Mouse (Mus musculus): ENCODE data around the gene Plin4. TPM values are rescaled to one million over a fixed set of nuclear protein-coding genes. Genes with fewer than 3 reads are reported as not detected.
A peak's percentile ranks its signal among the peaks of the same experiment; 100 is the strongest.

Gene Plin4
- polyA plus RNA-seq, 1 experiment from 2014 or later: 0.10 TPM

DNA sequence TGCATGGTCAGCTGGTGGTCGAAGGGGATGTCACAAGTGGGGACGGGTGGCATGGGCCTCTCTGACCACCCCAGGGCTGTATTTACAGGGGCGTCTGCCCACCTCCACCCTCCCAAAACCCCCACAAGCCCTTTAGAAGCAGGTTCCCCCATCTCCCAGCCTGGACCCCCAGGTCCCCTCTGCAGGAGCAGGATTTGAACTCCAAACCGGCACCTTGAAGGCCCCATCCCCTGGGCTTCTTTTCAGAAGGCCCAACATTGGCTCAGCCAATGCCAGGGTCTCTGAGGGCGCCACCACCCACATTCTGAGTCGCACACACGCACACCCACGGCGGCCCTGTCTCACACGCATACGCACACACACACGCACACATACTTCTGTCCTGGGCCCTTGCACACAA is 13.6 kb upstream of the Plin4 start:
- peaks cover 74% of the 10 kb centered on the region for H3K27me3 ChIP-seq (ENCODE audit: control insufficient read depth, insufficient read depth, low read length)
- no peak overlapping the region for H3K4me2 ChIP-seq
- peaks cover 11% of the 10 kb centered on the region; the same call in 1 of the 2 replicates for H3K9me3 ChIP-seq (replicated peaks; ENCODE audit: control insufficient read depth, low read length)
- no peak for ATAC-seq (replicated peaks; ENCODE audit: insufficient number of reproducible peaks, low FRiP score, low TSS enrichment)
- WGBS (ENCODE audit: insufficient replicate concordance): 79% methylated on average over 12 of the region's 12 CpGs
- no peak overlapping the region for H3K27ac ChIP-seq (ENCODE audit: low read depth, low read length)
- H3K4me3 ChIP-seq (ENCODE audit: low read depth, low read length): no peak overlapping the region
- H3K36me3 ChIP-seq (ENCODE audit: control insufficient read depth, insufficient read depth, low read length): no peaks in the 10 kb centered on the region
- no peak overlapping the region for H3K9ac ChIP-seq (ENCODE audit: low read depth, low read length)
- peaks cover 18% of the 10 kb centered on the region for H3K4me1 ChIP-seq (ENCODE audit: control insufficient read depth, insufficient read depth, low read length)

DNA sequence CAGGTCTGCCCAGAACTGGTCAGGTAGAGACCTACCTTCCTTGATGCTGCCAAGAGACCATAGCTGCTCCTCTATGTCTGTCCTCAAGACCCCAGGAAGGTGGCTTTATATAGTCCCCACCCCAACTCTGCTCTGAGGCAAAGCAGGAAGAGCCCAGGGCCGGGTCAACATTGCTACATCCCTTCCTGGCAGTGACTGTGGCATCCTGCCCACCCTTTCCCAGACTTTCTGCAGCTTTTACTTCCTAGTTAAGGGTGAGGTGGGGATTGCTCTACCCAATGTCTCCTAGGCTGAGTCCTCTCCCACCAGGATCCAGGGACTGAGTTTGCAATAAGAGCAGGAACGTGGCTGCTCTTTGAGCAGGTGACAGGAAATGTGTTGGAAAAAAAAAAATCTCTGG is 12.2 kb upstream of the Plin4 start, which contains the start of gene Lrg1:
Lrg1 (minus strand) TSS at position 176 of the 400 bp plus-strand sequence.
- peaks cover 11% of the 10 kb centered on the region; the same call in 1 of the 2 replicates for H3K9me3 ChIP-seq (replicated peaks; ENCODE audit: control insufficient read depth, low read length)
- no peaks in the 10 kb centered on the region for H3K36me3 ChIP-seq (ENCODE audit: control insufficient read depth, insufficient read depth, low read length)
- H3K4me2 ChIP-seq: peak within 1 kb of the TSS; percentile 57; the same call in 1 of the 2 replicates
- 65% methylated on average over 2 of the region's 2 CpGs for WGBS (ENCODE audit: insufficient replicate concordance)
- H3K4me1 ChIP-seq (ENCODE audit: control insufficient read depth, insufficient read depth, low read length): peaks cover 23% of the 10 kb centered on the region
- H3K27ac ChIP-seq (ENCODE audit: low read depth, low read length): no peak within 1 kb of the TSS
- peaks cover 80% of the 10 kb centered on the region for H3K27me3 ChIP-seq (ENCODE audit: control insufficient read depth, insufficient read depth, low read length)
- H3K4me3 ChIP-seq (ENCODE audit: low read depth, low read length): no peak within 1 kb of the TSS
- ATAC-seq (replicated peaks; ENCODE audit: insufficient number of reproducible peaks, low FRiP score, low TSS enrichment): no peak
- no peak within 1 kb of the TSS for H3K9ac ChIP-seq (ENCODE audit: low read depth, low read length)

DNA sequence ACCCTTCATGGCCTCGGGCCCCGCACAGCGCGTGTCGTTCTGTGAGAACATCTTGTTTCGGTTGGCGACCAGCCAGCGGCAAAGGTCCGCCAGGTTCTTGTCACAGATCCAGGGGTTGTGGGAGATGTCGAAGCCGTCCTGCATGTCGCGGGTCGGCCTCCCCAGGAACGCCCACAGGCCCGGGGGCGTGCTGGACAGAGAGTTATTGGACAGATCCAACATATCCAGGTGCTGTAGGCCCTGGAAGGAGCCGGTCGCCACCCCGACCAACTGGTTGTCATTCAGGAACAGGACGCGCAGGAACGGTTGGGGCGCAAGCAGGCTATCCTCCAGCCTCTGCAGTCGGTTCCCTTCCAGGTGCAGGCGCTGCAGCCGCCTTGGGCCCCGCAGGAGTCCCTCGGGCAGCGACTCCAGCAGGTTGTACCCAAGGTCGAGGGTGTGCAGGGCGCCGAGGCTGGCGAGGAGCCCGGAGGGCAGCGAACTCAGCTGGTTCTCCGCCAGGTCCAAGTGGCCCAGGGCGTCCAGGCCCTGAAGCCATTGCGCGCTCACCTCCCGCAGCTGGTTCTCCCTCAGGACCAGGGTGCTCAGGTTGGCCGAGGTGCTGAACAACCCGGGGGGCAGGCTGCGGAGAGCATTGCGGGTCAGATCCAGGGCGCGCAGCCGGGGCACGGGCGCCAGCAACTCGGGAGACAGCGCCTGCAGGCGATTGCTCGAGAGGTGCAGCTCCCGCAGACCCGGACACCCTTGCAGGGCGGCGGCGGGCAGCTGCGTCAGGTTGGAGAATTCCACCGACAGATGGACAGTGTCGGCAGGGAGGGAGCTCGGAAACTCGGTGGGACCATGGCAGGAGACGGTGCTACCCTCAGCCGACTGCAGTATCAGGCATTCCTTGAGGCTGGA is 10.6 kb upstream of the Plin4 start:
- Histone ChIP-seq H3K4me1 (ENCODE audit: control insufficient read depth, insufficient read depth, low read length) (peaks cover 23% of the 10 kb centered on the region), H3K4me2 (peak overlapping the region; percentile 57), H3K4me3 (ENCODE audit: low read depth, low read length) (peak overlapping the region; percentile 31), H3K36me3 (ENCODE audit: control insufficient read depth, insufficient read depth, low read length) (no peaks in the 10 kb centered on the region), H3K9ac (ENCODE audit: low read depth, low read length) (no peak overlapping the region), H3K27me3 (ENCODE audit: control insufficient read depth, insufficient read depth, low read length) (peaks cover 88% of the 10 kb centered on the region), H3K27ac (ENCODE audit: low read depth, low read length) (no peak overlapping the region), H3K9me3 (replicated peaks; ENCODE audit: control insufficient read depth, low read length) (peaks cover 11% of the 10 kb centered on the region; the same call in 1 of the 2 replicates)
- ATAC-seq (replicated peaks; ENCODE audit: insufficient number of reproducible peaks, low FRiP score, low TSS enrichment): no peak
- 6% methylated on average over 66 of the region's 66 CpGs for WGBS (ENCODE audit: insufficient replicate concordance)

DNA sequence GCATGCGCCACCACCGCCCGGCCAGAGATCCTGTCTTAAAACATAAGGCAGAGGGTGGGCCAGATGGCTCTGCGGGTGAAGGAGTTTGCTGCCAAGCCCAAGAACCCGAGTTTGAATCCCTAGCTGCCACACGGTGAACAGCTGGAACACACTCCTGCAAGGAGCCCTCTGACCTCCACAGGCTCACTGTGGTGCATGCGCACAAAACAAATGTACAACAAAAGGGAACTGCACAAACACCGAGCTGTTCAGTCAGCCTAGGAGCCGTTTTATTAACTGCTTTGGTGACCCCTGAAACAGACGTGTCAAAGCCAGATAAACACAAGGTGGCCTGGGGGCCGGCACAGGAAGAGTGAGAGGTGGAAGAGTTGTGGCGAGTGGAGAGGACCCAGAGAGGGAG is 9.8 kb upstream of the Plin4 start:
- H3K9me3 ChIP-seq (replicated peaks; ENCODE audit: control insufficient read depth, low read length): peaks cover 11% of the 10 kb centered on the region; the same call in 1 of the 2 replicates
- no peak overlapping the region for H3K27ac ChIP-seq (ENCODE audit: low read depth, low read length)
- H3K36me3 ChIP-seq (ENCODE audit: control insufficient read depth, insufficient read depth, low read length): no peaks in the 10 kb centered on the region
- H3K27me3 ChIP-seq (ENCODE audit: control insufficient read depth, insufficient read depth, low read length): peaks cover 81% of the 10 kb centered on the region
- ATAC-seq (replicated peaks; ENCODE audit: insufficient number of reproducible peaks, low FRiP score, low TSS enrichment): no peak
- no peak overlapping the region for H3K9ac ChIP-seq (ENCODE audit: low read depth, low read length)
- 39% methylated on average over 12 of the region's 12 CpGs for WGBS (ENCODE audit: insufficient replicate concordance)
- peak overlapping the region; percentile 57 for H3K4me2 ChIP-seq
- peak overlapping the region; percentile 31; the same call in 1 of the 2 replicates for H3K4me3 ChIP-seq (ENCODE audit: low read depth, low read length)
- peaks cover 23% of the 10 kb centered on the region for H3K4me1 ChIP-seq (ENCODE audit: control insufficient read depth, insufficient read depth, low read length)

DNA sequence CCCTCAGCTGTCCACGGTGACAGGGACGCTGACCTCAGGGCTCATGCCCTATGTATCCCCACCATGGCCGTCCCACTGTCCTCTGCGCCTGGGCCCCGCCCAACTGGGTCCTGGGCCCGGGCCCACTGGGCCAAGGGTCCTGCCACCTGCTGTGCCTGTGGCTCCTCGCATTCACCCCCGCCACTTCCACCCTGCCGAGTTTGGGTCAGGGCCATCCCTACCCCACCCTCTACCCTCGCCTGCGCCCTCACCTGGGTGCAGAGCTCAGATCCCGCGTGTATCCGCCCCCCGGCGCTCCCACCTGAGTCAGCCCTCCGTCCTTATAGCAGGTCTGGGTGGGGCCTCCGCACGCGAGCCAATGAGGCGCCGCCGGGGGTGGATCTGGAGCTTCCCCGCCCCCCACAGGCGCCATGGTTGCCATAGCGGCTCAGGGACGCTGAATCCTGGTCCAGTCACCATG is 7.7 kb upstream of the Plin4 start, which contains the start of gene Plin5:
Plin5 (minus strand) TSS at position 346 of the 460 bp plus-strand sequence.
- peak within 1 kb of the TSS; percentile 66 for H3K4me2 ChIP-seq
- H3K4me3 ChIP-seq (ENCODE audit: low read depth, low read length): peak within 1 kb of the TSS; percentile 32
- H3K36me3 ChIP-seq (ENCODE audit: control insufficient read depth, insufficient read depth, low read length): no peaks in the 10 kb centered on the region
- peaks cover 20% of the 10 kb centered on the region for H3K4me1 ChIP-seq (ENCODE audit: control insufficient read depth, insufficient read depth, low read length)
- H3K9ac ChIP-seq (ENCODE audit: low read depth, low read length): 0 out of 2 replicates have a peak within 1 kb of the TSS, but pooled peaks have one; percentile 34
- H3K27ac ChIP-seq (ENCODE audit: low read depth, low read length): no peak within 1 kb of the TSS
- peak; percentile 36; the same call in 1 of the 2 replicates for ATAC-seq (replicated peaks; ENCODE audit: insufficient number of reproducible peaks, low FRiP score, low TSS enrichment)
- H3K27me3 ChIP-seq (ENCODE audit: control insufficient read depth, insufficient read depth, low read length): peaks cover 60% of the 10 kb centered on the region
- H3K9me3 ChIP-seq (replicated peaks; ENCODE audit: control insufficient read depth, low read length): peaks cover 5% of the 10 kb centered on the region; the same call in 1 of the 2 replicates
- WGBS (ENCODE audit: insufficient replicate concordance): 2% methylated on average over 27 of the region's 27 CpGs

DNA sequence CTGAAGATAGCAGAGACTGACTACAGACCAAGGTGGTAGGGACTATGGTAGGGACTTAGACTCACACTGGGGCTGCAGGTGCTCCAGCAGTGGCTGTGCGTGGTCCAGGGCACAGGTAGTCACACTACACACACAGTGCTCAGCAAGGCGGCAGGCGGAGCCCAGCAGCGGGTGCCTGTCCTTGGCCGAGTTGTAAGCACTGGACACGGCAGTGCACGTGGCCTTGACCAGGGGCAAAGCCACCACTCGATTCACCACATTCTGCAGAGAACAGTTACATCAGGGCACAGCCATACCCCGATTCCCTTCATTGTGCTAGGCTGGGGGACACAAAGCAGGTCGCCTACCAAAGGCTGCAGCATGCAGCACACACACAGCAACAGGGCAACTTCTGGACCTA is 6.6 kb upstream of the Plin4 start:
- no peaks in the 10 kb centered on the region for H3K9me3 ChIP-seq (replicated peaks; ENCODE audit: control insufficient read depth, low read length)
- no peak overlapping the region for H3K9ac ChIP-seq (ENCODE audit: low read depth, low read length)
- H3K4me1 ChIP-seq (ENCODE audit: control insufficient read depth, insufficient read depth, low read length): peaks cover 20% of the 10 kb centered on the region
- H3K4me3 ChIP-seq (ENCODE audit: low read depth, low read length): no peak overlapping the region
- 73% methylated on average over 10 of the region's 10 CpGs for WGBS (ENCODE audit: insufficient replicate concordance)
- no peaks in the 10 kb centered on the region for H3K36me3 ChIP-seq (ENCODE audit: control insufficient read depth, insufficient read depth, low read length)
- ATAC-seq (replicated peaks; ENCODE audit: insufficient number of reproducible peaks, low FRiP score, low TSS enrichment): no peak
- no peak overlapping the region for H3K4me2 ChIP-seq
- H3K27me3 ChIP-seq (ENCODE audit: control insufficient read depth, insufficient read depth, low read length): peaks cover 49% of the 10 kb centered on the region
- no peak overlapping the region for H3K27ac ChIP-seq (ENCODE audit: low read depth, low read length)

DNA sequence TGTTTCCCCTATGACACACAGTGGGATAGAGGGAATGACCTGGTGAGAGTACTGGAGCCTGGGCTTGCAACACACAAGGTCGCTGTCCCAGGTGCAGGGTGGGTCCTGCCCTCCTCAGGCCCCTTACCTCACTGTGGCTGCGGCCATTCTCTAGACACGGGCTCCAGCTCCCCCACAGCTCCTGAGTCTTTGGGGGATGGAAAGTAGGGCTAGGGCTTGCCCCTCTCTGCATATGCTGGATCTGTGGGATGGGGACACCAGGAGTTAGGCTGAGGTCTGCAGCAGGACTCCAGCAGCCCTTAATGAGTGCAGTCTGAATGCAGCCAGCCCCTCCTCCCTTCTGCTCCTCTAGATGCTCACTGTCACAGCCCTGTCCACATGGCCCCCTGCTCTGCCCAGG is 3.1 kb upstream of the Plin4 start:
- H3K27ac ChIP-seq (ENCODE audit: low read depth, low read length): no peak overlapping the region
- 65% methylated on average over 3 of the region's 3 CpGs for WGBS (ENCODE audit: insufficient replicate concordance)
- no peak for ATAC-seq (replicated peaks; ENCODE audit: insufficient number of reproducible peaks, low FRiP score, low TSS enrichment)
- no peak overlapping the region for H3K4me3 ChIP-seq (ENCODE audit: low read depth, low read length)
- peaks cover 18% of the 10 kb centered on the region for H3K27me3 ChIP-seq (ENCODE audit: control insufficient read depth, insufficient read depth, low read length)
- H3K4me2 ChIP-seq: no peak overlapping the region
- no peaks in the 10 kb centered on the region for H3K9me3 ChIP-seq (replicated peaks; ENCODE audit: control insufficient read depth, low read length)
- H3K36me3 ChIP-seq (ENCODE audit: control insufficient read depth, insufficient read depth, low read length): no peaks in the 10 kb centered on the region; the same call in none of the 2 replicates
- peaks cover 9% of the 10 kb centered on the region for H3K4me1 ChIP-seq (ENCODE audit: control insufficient read depth, insufficient read depth, low read length)
- no peak overlapping the region for H3K9ac ChIP-seq (ENCODE audit: low read depth, low read length)

DNA sequence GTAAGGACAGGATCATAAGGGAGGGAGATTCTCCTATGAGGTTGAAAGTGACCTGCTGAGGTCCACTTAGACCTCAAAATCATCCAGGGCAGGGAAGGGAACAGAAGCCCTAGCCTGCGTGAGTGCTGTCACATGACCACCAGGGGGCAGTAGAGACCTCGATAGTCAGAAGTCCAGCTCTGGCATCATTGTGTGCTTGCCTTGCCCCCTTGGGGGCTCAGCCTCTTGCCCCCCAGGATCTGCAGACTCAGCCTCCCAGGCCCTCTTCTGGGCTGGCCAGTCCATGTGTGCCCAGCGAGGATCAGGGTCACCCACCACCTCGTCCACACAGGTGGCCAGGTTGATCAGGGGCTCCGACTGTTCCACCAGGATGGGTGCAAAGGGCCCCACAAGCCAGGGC is 2.3 kb upstream of the Plin4 start:
- 0 out of 2 replicates have a peak, but pooled peaks cover 3% of the 10 kb centered on the region for H3K4me1 ChIP-seq (ENCODE audit: control insufficient read depth, insufficient read depth, low read length)
- H3K4me3 ChIP-seq (ENCODE audit: low read depth, low read length): no peak overlapping the region
- H3K27ac ChIP-seq (ENCODE audit: low read depth, low read length): no peak overlapping the region
- H3K36me3 ChIP-seq (ENCODE audit: control insufficient read depth, insufficient read depth, low read length): no peaks in the 10 kb centered on the region; the same call in none of the 2 replicates
- H3K27me3 ChIP-seq (ENCODE audit: control insufficient read depth, insufficient read depth, low read length): peaks cover 13% of the 10 kb centered on the region
- ATAC-seq (replicated peaks; ENCODE audit: insufficient number of reproducible peaks, low FRiP score, low TSS enrichment): no peak
- WGBS (ENCODE audit: insufficient replicate concordance): 45% methylated on average over 5 of the region's 5 CpGs
- no peak overlapping the region for H3K4me2 ChIP-seq
- no peak overlapping the region for H3K9ac ChIP-seq (ENCODE audit: low read depth, low read length)
- H3K9me3 ChIP-seq (replicated peaks; ENCODE audit: control insufficient read depth, low read length): no peaks in the 10 kb centered on the region
